Mouse (Mus musculus): ENCODE measurements around the gene Wdr83os. TPM values are rescaled to one million over a fixed set of nuclear protein-coding genes. Genes with fewer than 3 reads are reported as not detected.

Wdr83os gene
- polyA plus RNA-seq, 1 experiment, result 90.2 TPM

GRCm38 (mm10) chr8:85083108-85083813, 2.7 kb downstream of the Wdr83os start, which contains the start of gene Man2b1:
Man2b1 (plus strand) TSS chr8:85083270.
- TF ChIP-seq CTCF (IDR thresholded peaks at IDR 0.05; ENCODE audit: low read depth, low read length), result no peak
- peak; percentile 99 for TF ChIP-seq POLR2A (IDR thresholded peaks at IDR 0.05; ENCODE audit: borderline replicate concordance, low read depth, low read length)
- peak within 1 kb of the TSS; percentile 74 for H3K27ac ChIP-seq (ENCODE audit: insufficient read depth, low read depth, low read length)
- H3K4me1 ChIP-seq (ENCODE audit: control insufficient read depth, insufficient read depth, low read length), result peaks cover 22% of the 10 kb centered on the region
- peak within 1 kb of the TSS; percentile 81 for H3K4me3 ChIP-seq (ENCODE audit: insufficient read depth, low read length)

GRCm38 (mm10) chr8:85084633-85085032, 4.1 kb downstream of the Wdr83os start:
- H3K4me3 ChIP-seq (ENCODE audit: insufficient read depth, low read length), result peak overlapping the region; percentile 81
- no peak for TF ChIP-seq CTCF (IDR thresholded peaks at IDR 0.05; ENCODE audit: low read depth, low read length)
- H3K4me1 ChIP-seq (ENCODE audit: control insufficient read depth, insufficient read depth, low read length), result peaks cover 20% of the 10 kb centered on the region
- peak overlapping the region; percentile 74 for H3K27ac ChIP-seq (ENCODE audit: insufficient read depth, low read depth, low read length)

GRCm38 (mm10) chr8:85086238-85086637, 5.7 kb downstream of the Wdr83os start:
- TF ChIP-seq POLR2A (IDR thresholded peaks at IDR 0.05; ENCODE audit: borderline replicate concordance, low read depth, low read length) (no peak), CTCF (IDR thresholded peaks at IDR 0.05; ENCODE audit: low read depth, low read length) (no peak)
- Histone ChIP-seq H3K4me1 (ENCODE audit: control insufficient read depth, insufficient read depth, low read length) (peaks cover 21% of the 10 kb centered on the region), H3K4me3 (ENCODE audit: insufficient read depth, low read length) (no peak overlapping the region), H3K27ac (ENCODE audit: insufficient read depth, low read depth, low read length) (no peak overlapping the region)

- H3K27ac ChIP-seq (ENCODE audit: insufficient read depth, low read depth, low read length), result no peak overlapping the region
- H3K4me1 ChIP-seq (ENCODE audit: control insufficient read depth, insufficient read depth, low read length), result peaks cover 26% of the 10 kb centered on the region
- TF ChIP-seq CTCF (IDR thresholded peaks at IDR 0.05; ENCODE audit: low read depth, low read length) (no peak), POLR2A (IDR thresholded peaks at IDR 0.05; ENCODE audit: borderline replicate concordance, low read depth, low read length) (no peak)
- H3K4me3 ChIP-seq (ENCODE audit: insufficient read depth, low read length), result no peak overlapping the region
These were observed 8.2 kb downstream of the Wdr83os start for GRCm38 (mm10) chr8:85088771-85089170.

GRCm38 (mm10) chr8:85090856-85091255, 10.3 kb downstream of the Wdr83os start:
- peaks cover 16% of the 10 kb centered on the region for H3K4me1 ChIP-seq (ENCODE audit: control insufficient read depth, insufficient read depth, low read length)
- H3K27ac ChIP-seq (ENCODE audit: insufficient read depth, low read depth, low read length), result no peak overlapping the region
- TF ChIP-seq POLR2A (IDR thresholded peaks at IDR 0.05; ENCODE audit: borderline replicate concordance, low read depth, low read length) (no peak), CTCF (IDR thresholded peaks at IDR 0.05; ENCODE audit: low read depth, low read length) (no peak)
- H3K4me3 ChIP-seq (ENCODE audit: insufficient read depth, low read length), result no peak overlapping the region

GRCm38 (mm10) chr8:85091526-85092090, 11.1 kb downstream of the Wdr83os start:
- Histone ChIP-seq H3K4me3 (ENCODE audit: insufficient read depth, low read length) (no peak overlapping the region), H3K4me1 (ENCODE audit: control insufficient read depth, insufficient read depth, low read length) (peaks cover 16% of the 10 kb centered on the region), H3K27ac (ENCODE audit: insufficient read depth, low read depth, low read length) (no peak overlapping the region)
- no peak for TF ChIP-seq POLR2A (IDR thresholded peaks at IDR 0.05; ENCODE audit: borderline replicate concordance, low read depth, low read length)
- TF ChIP-seq CTCF (IDR thresholded peaks at IDR 0.05; ENCODE audit: low read depth, low read length), result no peak

- TF ChIP-seq POLR2A (IDR thresholded peaks at IDR 0.05; ENCODE audit: borderline replicate concordance, low read depth, low read length) (no peak), CTCF (IDR thresholded peaks at IDR 0.05; ENCODE audit: low read depth, low read length) (no peak)
- no peak overlapping the region for H3K4me3 ChIP-seq (ENCODE audit: insufficient read depth, low read length)
- no peak overlapping the region for H3K27ac ChIP-seq (ENCODE audit: insufficient read depth, low read depth, low read length)
- peaks cover 16% of the 10 kb centered on the region for H3K4me1 ChIP-seq (ENCODE audit: control insufficient read depth, insufficient read depth, low read length)
These were observed 14.5 kb downstream of the Wdr83os start for GRCm38 (mm10) chr8:85095051-85095450.

- peaks cover 16% of the 10 kb centered on the region for H3K4me1 ChIP-seq (ENCODE audit: control insufficient read depth, insufficient read depth, low read length)
- H3K4me3 ChIP-seq (ENCODE audit: insufficient read depth, low read length), result no peak overlapping the region
- H3K27ac ChIP-seq (ENCODE audit: insufficient read depth, low read depth, low read length), result no peak overlapping the region
- TF ChIP-seq CTCF (IDR thresholded peaks at IDR 0.05; ENCODE audit: low read depth, low read length), result no peak
- TF ChIP-seq POLR2A (IDR thresholded peaks at IDR 0.05; ENCODE audit: borderline replicate concordance, low read depth, low read length), result no peak
These were observed 15.0 kb downstream of the Wdr83os start for GRCm38 (mm10) chr8:85095566-85095965.

- Histone ChIP-seq H3K4me1 (ENCODE audit: control insufficient read depth, insufficient read depth, low read length) (peaks cover 15% of the 10 kb centered on the region), H3K27ac (ENCODE audit: insufficient read depth, low read depth, low read length) (no peak overlapping the region), H3K4me3 (ENCODE audit: insufficient read depth, low read length) (no peak overlapping the region)
- no peak for TF ChIP-seq CTCF (IDR thresholded peaks at IDR 0.05; ENCODE audit: low read depth, low read length)
- no peak for TF ChIP-seq POLR2A (IDR thresholded peaks at IDR 0.05; ENCODE audit: borderline replicate concordance, low read depth, low read length)
These were observed 15.7 kb downstream of the Wdr83os start for GRCm38 (mm10) chr8:85096196-85096595.

- Histone ChIP-seq H3K4me1 (ENCODE audit: control insufficient read depth, insufficient read depth, low read length) (peaks cover 8% of the 10 kb centered on the region), H3K27ac (ENCODE audit: insufficient read depth, low read depth, low read length) (no peak overlapping the region), H3K4me3 (ENCODE audit: insufficient read depth, low read length) (no peak overlapping the region)
- TF ChIP-seq CTCF (IDR thresholded peaks at IDR 0.05; ENCODE audit: low read depth, low read length) (no peak), POLR2A (IDR thresholded peaks at IDR 0.05; ENCODE audit: borderline replicate concordance, low read depth, low read length) (no peak)
These were observed 16.3 kb downstream of the Wdr83os start for GRCm38 (mm10) chr8:85096850-85097249.
